Comparison of ENCODE assay signal across 23 mouse cellular contexts in the genomic region with DNA sequence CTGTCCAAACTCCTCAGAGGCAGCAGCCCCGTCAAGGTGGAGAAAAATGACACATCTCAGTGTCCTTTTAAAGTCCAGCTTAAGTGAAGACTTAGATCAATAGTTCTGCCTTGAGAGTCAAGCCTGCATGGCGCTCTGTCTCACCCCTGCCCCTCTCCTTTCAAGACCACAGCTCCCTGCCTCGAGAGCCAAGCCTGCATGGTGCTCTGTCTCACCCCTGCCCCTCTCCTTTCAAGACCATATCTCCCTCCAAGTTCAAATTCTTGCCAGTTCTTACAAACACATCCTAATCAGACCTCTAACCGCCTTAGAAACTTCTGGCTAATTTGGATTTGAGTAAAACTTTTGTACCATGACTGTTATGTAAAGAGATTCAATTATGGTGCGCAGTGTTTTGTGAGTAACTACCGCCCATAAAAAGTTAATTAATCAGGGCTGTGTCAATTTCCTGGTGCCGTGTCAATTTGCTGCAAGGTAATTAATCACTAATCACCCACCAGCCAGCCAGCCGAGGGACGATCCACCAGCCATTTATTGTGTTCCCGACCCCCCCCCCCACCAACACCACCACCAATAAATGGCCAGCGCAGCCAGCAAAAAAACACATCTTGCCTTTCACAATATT.
DNase-seq lines count a peak whose midpoint lies in the region; ATAC-seq lines count a peak whose summit lies in the region.
"Had no signal": no experiment of that assay in that cellular context is flagged by ENCODE, and none has a peak within 500 bp of the region (broad histone marks: within the 10 kb centered on the region; RNA-seq: fewer than 3 reads in every experiment).

No protein-coding gene starts in this region.

- no peaks in the 10 kb centered on the region for H3K9me3 ChIP-seq in hindbrain, embryonic 13.5 days
- H3K9me3 ChIP-seq in hindbrain, embryonic 11.5 days (ENCODE audit: control insufficient read depth, low read length): no peaks in the 10 kb centered on the region
- no peaks in the 10 kb centered on the region for H3K9me3 ChIP-seq in forebrain, embryonic 12.5 days
- H3K9me3 ChIP-seq in limb, embryonic 10.5 days (replicated peaks): no peaks in the 10 kb centered on the region
- H3K9me3 ChIP-seq: heart, embryonic 13.5 days; hindbrain, embryonic 12.5 days; limb, embryonic 15.5 days; midbrain, embryonic 13.5 days had no signal

- no peaks in the 10 kb centered on the region for H3K36me3 ChIP-seq in hindbrain, embryonic 13.5 days
- no peaks in the 10 kb centered on the region for H3K36me3 ChIP-seq in hindbrain, embryonic 11.5 days (ENCODE audit: control insufficient read depth, insufficient read depth, low read length)
- no peaks in the 10 kb centered on the region for H3K36me3 ChIP-seq in forebrain, embryonic 12.5 days (replicated peaks)
- no peaks in the 10 kb centered on the region for H3K36me3 ChIP-seq in limb, embryonic 10.5 days
- H3K36me3 ChIP-seq: heart, embryonic 13.5 days; hindbrain, embryonic 12.5 days; limb, embryonic 15.5 days; midbrain, embryonic 13.5 days had no signal

- no peak for ATAC-seq in hindbrain, embryonic 13.5 days (ENCODE audit: low FRiP score)
- no peak for ATAC-seq in hindbrain, embryonic 11.5 days (ENCODE audit: low FRiP score)
- ATAC-seq in forebrain, embryonic 12.5 days (ENCODE audit: low FRiP score): peak; percentile 60; the same call in 1 of the 2 replicates
- ATAC-seq: midbrain, embryonic 13.5 days; Patski had no signal

- H3K4me3 ChIP-seq in hindbrain, embryonic 13.5 days: no peak overlapping the region
- no peak overlapping the region for H3K4me3 ChIP-seq in hindbrain, embryonic 11.5 days (ENCODE audit: low read depth, low read length)
- no peak overlapping the region for H3K4me3 ChIP-seq in forebrain, embryonic 12.5 days (replicated peaks)
- H3K4me3 ChIP-seq in limb, embryonic 10.5 days: no peak overlapping the region
- H3K4me3 ChIP-seq: heart, embryonic 13.5 days; hindbrain, embryonic 12.5 days; limb, embryonic 15.5 days; midbrain, embryonic 13.5 days had no signal

- no peak overlapping the region for H3K9ac ChIP-seq in hindbrain, embryonic 13.5 days
- H3K9ac ChIP-seq in hindbrain, embryonic 11.5 days (ENCODE audit: low read depth, low read length): no peak overlapping the region
- no peak overlapping the region for H3K9ac ChIP-seq in forebrain, embryonic 12.5 days
- H3K9ac ChIP-seq: heart, embryonic 13.5 days; hindbrain, embryonic 12.5 days; limb, embryonic 15.5 days; liver, embryonic 14.5 days; lung, embryonic 14.5 days; midbrain, embryonic 13.5 days had no signal

- H3K4me2 ChIP-seq in hindbrain, embryonic 13.5 days: no peak overlapping the region
- H3K4me2 ChIP-seq in hindbrain, embryonic 11.5 days (replicated peaks; ENCODE audit: low read depth, low read length): no peak overlapping the region
- H3K4me2 ChIP-seq in forebrain, embryonic 12.5 days: no peak overlapping the region
- H3K4me2 ChIP-seq: heart, embryonic 13.5 days; hindbrain, embryonic 12.5 days; limb, embryonic 15.5 days; lung, embryonic 14.5 days; midbrain, embryonic 13.5 days had no signal

- no peaks in the 10 kb centered on the region for H3K27me3 ChIP-seq in hindbrain, embryonic 13.5 days
- no peaks in the 10 kb centered on the region for H3K27me3 ChIP-seq in hindbrain, embryonic 11.5 days (ENCODE audit: control insufficient read depth, insufficient read depth, low read length)
- H3K27me3 ChIP-seq in forebrain, embryonic 12.5 days: peaks cover 61% of the 10 kb centered on the region
- H3K27me3 ChIP-seq in limb, embryonic 10.5 days (ENCODE audit: low read depth, poor library complexity, severe bottlenecking): no peaks in the 10 kb centered on the region
- H3K27me3 ChIP-seq: heart, embryonic 13.5 days; hindbrain, embryonic 12.5 days; limb, embryonic 15.5 days; midbrain, embryonic 13.5 days; Patski had no signal

- WGBS in hindbrain, embryonic 13.5 days: 37% methylated on average over 11 of the region's 11 CpGs
- 49% methylated on average over 11 of the region's 11 CpGs for WGBS in hindbrain, embryonic 11.5 days
- 26% methylated on average over 11 of the region's 11 CpGs for WGBS in forebrain, embryonic 12.5 days
- 29% methylated on average over 11 of the region's 11 CpGs for WGBS in limb, embryonic 10.5 days

- peak overlapping the region; percentile 62; the same call in 1 of the 2 replicates for H3K27ac ChIP-seq in hindbrain, embryonic 13.5 days
- no peak overlapping the region for H3K27ac ChIP-seq in hindbrain, embryonic 11.5 days (ENCODE audit: low read depth, low read length)
- H3K27ac ChIP-seq in forebrain, embryonic 12.5 days: no peak overlapping the region
- no peak overlapping the region; the same call in 1 of the 2 replicates for H3K27ac ChIP-seq in limb, embryonic 10.5 days
- H3K27ac ChIP-seq: heart, embryonic 13.5 days; hindbrain, embryonic 12.5 days; limb, embryonic 15.5 days; liver, embryonic 14.5 days; midbrain, embryonic 13.5 days had no signal

- peaks cover 30% of the 10 kb centered on the region for H3K4me1 ChIP-seq in hindbrain, embryonic 13.5 days (replicated peaks)
- no peaks in the 10 kb centered on the region for H3K4me1 ChIP-seq in hindbrain, embryonic 11.5 days (replicated peaks; ENCODE audit: control insufficient read depth, insufficient read depth, low read length)
- H3K4me1 ChIP-seq in forebrain, embryonic 12.5 days: peaks cover 13% of the 10 kb centered on the region; the same call in 1 of the 2 replicates
- peaks cover 26% of the 10 kb centered on the region for H3K4me1 ChIP-seq in limb, embryonic 10.5 days

- DNase-seq in hindbrain, embryonic 11.5 days (ENCODE audit: low spot score): no peak
- peak; percentile 49 for DNase-seq in limb, embryonic 10.5 days (ENCODE audit: low spot score)
- peak; percentile 56 for DNase-seq in retina, postnatal 1 day
- DNase-seq in right cerebral cortex, postnatal 36 days (ENCODE audit: low spot score in 2 of 2): no peak
- no peak for DNase-seq in thymus, postnatal 25 days
- DNase-seq: cerebellum, adult 11-12 months; cerebellum, postnatal 10 days; gastrocnemius, postnatal 14 days; heart, adult 18-20 months; heart, postnatal 14 days; kidney, adult 8-10 months; kidney, postnatal 14 days; lung, embryonic 14.5 days; right cerebral cortex, postnatal 14 days; spleen, adult 18-20 months had no signal

Comparison
In these comparisons a context has a peak if more than half of its experiments do, and no peak if none do; other contexts are left out.
1. DNase-seq: peak in limb, embryonic 10.5 days (single experiment) and retina, postnatal 1 day (single experiment); none in hindbrain, embryonic 11.5 days (single experiment), right cerebral cortex, postnatal 36 days (0 of 2) and thymus, postnatal 25 days (single experiment).